Mouse (Mus musculus) spleen, postnatal 4 days (tissue): ENCODE measurements at regions not wholly inside any gene's neighbourhood (a gene's known extent, or its start where the extent isn't known, plus 50 kb on each side); places are given as distances from the start of the nearest gene placed in this dataset.
"Not testable (repeated sequence)": the region's sequence is repeated elsewhere in the genome, so short reads cannot be mapped to it uniquely, and the experiment has no call there.

Experiments
- DNase-seq, 2 experiments: peaks; one replicate each; pipeline ENCODE4 v3.0.0; 2022; ENCODE audit warnings: low spot score in 2 of 2

- DNase-seq, result no peak
Measured at GRCm38 (mm10) chr14:48852061-48852460, 178.4 kb upstream of the Otx2 start.

- no peak for DNase-seq
Measured at GRCm38 (mm10) chr14:48842861-48843260, 169.2 kb upstream of the Otx2 start.

DNA sequence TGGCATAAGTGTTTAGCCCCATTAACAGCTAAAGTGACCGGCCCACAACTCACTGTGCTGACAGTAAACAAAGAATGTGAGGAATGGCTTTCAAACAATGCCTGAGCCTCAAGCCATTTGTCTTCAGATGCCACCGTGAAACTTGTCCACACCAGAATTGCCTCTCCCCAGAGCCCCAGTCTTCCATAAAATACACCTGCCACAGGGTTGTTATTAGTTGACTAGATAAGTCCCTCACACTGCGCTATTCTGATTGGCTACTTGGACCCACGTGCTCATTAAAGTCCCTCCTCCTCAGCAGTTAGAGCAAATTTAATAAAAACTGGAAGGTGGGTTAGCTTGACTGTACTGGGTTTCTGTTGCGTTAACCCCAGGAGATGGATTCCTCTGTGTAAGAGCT, 167.7 kb upstream of the Otx2 start:
- DNase-seq, result no peak

GRCm38 (mm10) chr14:48837181-48837580, 163.6 kb upstream of the Otx2 start:
- no peak for DNase-seq

- DNase-seq, result no peak
Measured at GRCm38 (mm10) chr14:48836071-48836470, 162.5 kb upstream of the Otx2 start.

- DNase-seq, result no peak
Measured at GRCm38 (mm10) chr14:48834416-48834815, 160.8 kb upstream of the Otx2 start.

- DNase-seq, result no peak
Measured at GRCm38 (mm10) chr14:48826421-48826820, 152.8 kb upstream of the Otx2 start.

DNA sequence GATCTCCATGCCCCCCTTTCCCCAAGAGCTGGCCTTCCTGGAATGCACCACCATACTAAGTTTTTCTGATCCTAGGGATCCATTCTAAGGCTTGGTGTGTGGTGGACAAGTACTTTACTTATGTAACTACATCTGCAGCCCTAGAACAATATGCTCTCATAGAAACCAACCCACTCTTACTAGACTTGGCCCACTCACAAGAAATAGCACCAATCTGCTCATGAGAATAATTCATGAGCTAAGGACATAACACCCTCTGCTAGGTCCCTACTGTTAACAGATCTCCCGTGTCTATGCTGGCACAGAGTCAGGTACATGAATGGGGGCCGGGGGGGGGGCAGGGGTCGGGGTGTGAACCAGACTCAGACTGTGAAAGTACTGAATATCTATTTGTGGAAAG, 150.8 kb upstream of the Otx2 start:
- no peak for DNase-seq

- DNase-seq, result no peak
Measured at GRCm38 (mm10) chr14:48815941-48816340, 142.3 kb upstream of the Otx2 start.

DNA sequence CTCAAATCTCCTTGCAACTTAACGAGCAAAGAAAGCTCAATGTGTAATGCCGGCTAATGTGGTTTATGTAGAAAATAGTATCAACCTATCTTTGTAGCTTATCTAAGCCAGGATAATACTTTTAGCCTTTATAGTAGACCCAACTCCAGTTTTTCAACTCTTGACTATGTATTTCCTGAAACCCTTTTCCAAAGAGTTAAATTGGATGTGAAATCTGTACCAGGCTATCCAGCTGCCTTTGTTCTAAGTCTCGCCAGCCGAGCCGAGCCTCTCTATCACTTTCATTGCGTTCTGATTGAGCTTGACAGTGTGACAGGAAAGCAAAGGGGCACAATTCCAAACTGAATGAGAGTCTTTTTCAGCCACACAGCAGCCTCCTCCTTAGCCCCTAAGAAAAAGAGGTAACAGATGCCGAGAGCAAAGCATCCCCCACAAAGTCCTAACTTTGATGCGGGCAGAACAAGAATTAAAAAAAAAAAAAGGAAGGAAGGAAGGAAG, 141.7 kb upstream of the Otx2 start:
- no peak for DNase-seq

DNA sequence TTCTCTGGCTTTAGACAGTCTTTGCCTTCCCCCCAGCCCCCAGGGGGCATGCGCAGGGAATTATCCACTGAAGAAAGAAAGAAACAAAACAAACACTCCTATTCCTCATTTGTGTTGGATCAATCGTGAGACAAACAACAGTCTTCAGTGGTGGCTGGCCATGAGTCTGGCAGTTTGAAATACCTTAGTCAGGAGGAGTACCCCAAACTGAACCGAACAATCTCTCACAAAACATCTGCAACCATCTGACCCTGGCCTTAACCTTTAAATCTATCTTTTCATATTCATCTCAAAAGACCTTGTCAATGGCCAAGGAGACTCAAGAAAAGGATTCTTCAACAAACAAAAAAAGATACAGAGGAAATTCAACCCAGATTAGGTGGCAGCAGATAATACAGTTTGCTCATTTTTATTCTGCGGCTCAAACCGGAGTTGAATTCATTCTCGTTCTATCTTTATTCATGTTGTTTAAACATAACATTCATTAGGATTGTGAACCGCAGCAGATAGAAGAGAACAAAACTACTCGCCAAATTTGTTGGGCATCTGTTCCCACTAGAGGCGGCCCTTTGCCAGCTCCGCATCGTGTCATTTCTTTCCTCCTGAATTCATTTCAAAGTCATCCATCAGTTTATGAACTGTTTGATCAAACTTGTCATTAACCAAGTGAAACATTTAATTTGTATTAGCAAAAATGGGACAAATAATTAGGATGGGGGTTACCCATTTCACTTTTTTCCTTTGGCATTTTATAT, 139.3 kb upstream of the Otx2 start:
- DNase-seq, result no peak

- no peak for DNase-seq
Measured at GRCm38 (mm10) chr14:48804098-48804497, 130.5 kb upstream of the Otx2 start.

GRCm38 (mm10) chr14:48801283-48801682, 127.7 kb upstream of the Otx2 start:
- DNase-seq, result no peak

DNA sequence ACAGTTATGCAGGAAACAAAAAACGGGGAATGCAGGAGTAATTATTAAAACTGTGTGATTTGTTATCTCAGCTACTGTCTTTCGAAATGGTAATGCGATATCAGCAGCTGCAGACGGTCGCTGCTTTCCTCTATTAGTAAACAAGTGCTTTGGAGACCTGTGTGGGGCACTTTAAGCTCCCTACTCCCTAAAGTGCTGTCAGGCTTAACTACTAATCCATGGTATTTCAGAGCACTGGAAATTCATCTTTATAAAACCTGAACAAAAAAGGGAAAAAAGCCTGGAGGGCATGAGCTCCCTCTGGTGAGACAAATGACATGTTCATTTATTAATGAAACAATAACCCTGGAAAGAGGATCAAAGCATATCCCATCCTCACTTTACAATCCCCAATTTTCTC, 127.2 kb upstream of the Otx2 start:
- no peak for DNase-seq

GRCm38 (mm10) chr14:48800100-48800449, 126.5 kb upstream of the Otx2 start:
- no peak for DNase-seq

- DNase-seq, result no peak
Measured at GRCm38 (mm10) chr14:48799442-48800099, 126.0 kb upstream of the Otx2 start.

- no peak for DNase-seq
Measured at GRCm38 (mm10) chr14:48791507-48791906, 117.9 kb upstream of the Otx2 start.

GRCm38 (mm10) chr14:48779327-48779726, 105.7 kb upstream of the Otx2 start:
- DNase-seq, result no peak

- no peak for DNase-seq
Measured at GRCm38 (mm10) chr14:48770832-48771231, 97.2 kb upstream of the Otx2 start.

DNA sequence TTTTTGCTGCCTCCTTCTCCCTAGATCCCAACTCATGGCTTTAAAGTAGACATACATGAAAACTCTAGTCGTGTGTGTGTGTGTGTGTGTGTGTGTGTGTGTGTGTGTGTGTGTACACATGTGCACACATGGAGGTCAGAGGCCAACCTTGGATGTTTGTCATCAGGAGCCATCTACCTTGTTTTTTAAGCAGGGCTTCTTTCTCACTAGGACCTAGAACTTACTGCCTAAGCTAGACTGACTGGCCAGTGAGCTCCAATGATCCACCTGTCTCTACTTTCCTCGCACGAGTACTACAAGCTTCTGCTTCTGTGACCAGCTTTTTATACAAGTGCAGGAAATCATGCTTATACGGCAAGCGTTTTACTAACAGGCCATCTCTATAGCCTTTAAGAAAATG, 89.1 kb upstream of the Otx2 start:
- DNase-seq, result no peak

DNA sequence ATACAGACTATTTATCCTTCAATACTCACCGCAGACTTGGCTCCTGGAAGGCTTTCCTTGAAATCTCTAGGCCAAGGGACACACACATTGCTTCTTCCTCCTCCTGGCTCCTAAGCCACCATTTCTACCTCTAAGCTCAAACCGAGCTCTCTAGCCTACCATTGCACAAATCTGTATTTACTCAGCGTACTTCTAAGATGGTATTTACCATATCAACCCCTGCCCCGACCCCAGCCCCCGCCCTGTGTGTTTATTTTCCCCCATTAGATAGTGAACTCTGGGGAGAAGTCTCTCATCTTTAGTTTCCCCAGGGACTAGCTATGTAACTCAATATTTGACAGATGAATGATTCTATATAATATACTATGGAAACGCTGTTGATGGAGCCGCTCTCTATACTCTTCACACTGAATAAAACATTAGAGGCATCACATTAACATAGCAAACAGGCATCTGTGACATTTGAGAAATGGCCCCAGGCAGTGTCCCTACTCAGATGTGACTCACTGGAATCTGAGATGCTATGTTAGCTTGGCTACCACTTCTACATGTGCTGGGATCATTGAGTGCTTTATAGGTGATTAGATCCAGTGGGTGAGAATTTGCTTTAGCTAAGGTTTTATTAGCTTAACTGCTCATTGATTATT, 87.5 kb upstream of the Otx2 start:
- no peak for DNase-seq

DNA sequence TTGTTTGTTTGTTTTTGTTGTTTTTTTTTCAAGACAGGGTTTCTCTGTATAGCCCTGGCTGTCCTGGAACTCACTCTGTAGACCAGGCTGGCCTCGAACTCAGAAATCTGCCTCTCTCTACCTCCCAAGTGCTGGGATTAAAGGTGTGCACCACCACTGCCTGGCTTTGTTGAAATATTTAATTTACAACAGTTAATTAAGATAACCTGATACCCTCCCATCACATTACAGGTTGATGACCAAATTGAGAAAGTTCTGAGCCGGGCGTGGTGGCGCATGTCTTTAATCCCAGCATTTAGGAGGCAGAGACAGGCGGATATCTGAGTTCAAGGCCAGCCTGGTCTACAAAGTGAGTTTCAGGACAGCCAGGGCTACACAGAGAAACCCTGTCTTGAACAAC, 81.5 kb upstream of the Otx2 start:
- DNase-seq, result not testable (repeated sequence)
